Mouse (Mus musculus) A20 (cell line): Measurements from ENCODE around the gene Gm7247.
"Not testable (repeated sequence)": the region's sequence is repeated elsewhere in the genome, so short reads cannot be mapped to it uniquely, and the experiment has no call there.

Experiments
- DNase-seq: peaks from one replicate; pipeline ENCODE4 v3.0.0-alpha.2; 2011; ENCODE audit warnings: low read depth, low spot score

Gene Gm7247

GRCm38 (mm10) chr14:51495781-51496180 is 134.2 kb downstream of the Gm7247 start:
- DNase-seq: no peak

DNA sequence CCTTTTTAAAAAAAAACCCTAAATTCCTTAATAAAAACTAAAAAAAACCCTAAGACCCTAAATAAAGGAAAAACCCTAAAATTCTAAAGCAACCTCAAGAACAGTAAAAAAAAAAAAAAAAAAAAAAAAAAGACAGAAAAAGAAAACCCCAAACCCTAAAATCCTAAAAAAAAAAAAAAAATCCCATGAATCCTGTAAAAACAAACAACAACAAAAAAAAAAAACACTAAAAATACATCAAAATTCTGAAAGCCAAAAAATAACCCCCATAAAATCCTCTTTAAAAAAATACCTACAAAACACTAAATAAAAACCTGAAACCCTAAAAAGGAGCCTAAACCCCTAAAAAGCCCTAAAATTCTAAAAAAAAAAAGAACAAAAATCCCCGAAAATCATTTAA is 135.4 kb downstream of the Gm7247 start:
- DNase-seq: no peak

- no peak for DNase-seq
Measured at GRCm38 (mm10) chr14:51497958-51498357, 136.4 kb downstream of the Gm7247 start.

DNA sequence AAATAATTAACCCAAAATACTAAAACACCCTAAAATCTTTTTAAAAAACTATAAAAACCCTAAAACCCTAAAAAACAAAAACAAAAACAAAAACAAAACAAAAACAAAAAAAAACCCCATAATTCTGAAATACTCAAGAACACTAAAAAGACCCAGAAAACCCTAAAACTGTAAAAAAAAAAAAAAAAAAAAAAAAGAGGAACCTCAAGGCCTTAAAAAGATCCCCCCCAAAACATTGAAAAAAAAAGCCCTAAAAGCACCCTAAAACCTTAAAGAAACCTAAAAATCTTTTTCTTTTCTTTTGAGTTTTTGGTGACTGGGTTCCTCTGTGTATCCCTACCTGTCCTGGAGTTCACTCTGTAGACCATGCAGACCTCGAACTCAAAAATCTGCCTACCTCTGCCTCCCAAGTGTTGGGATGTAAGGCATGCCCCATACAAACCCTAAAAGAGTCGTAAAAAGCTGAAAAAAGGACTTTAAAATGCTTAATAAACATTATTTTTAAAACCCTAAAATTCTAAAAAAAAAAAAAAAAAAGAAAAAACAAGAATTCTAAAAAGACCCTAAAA is 138.2 kb downstream of the Gm7247 start:
- peak; percentile 55 for DNase-seq

- no peak for DNase-seq
Measured at GRCm38 (mm10) chr14:51500461-51500860, 138.9 kb downstream of the Gm7247 start.

DNA sequence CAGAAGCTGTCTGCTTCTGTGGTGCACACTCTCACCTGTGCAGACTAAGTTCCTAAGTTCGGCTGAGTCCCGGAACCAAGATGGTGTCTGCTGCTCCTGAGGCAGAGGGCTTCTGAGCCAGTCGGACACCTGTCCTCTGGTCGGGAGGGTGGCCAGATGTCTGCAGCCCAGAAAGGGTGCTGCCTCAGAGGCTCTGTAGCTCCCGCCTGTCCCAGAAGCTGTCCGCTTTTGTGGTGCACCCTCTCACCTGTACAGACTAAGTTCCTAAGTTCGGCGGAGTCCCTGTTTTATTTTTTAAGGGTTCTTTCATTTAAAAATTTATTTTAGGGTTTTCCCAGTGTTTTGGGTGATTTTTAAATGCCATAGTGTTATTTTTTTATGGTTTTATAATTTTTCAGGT is 145.9 kb downstream of the Gm7247 start:
- no peak for DNase-seq

- DNase-seq: no peak
Measured at GRCm38 (mm10) chr14:51552490-51552889, 190.9 kb downstream of the Gm7247 start, which contains the start of gene Gm5622. Gene Gm5622, plus strand, starts transcription at chr14:51552790.

DNA sequence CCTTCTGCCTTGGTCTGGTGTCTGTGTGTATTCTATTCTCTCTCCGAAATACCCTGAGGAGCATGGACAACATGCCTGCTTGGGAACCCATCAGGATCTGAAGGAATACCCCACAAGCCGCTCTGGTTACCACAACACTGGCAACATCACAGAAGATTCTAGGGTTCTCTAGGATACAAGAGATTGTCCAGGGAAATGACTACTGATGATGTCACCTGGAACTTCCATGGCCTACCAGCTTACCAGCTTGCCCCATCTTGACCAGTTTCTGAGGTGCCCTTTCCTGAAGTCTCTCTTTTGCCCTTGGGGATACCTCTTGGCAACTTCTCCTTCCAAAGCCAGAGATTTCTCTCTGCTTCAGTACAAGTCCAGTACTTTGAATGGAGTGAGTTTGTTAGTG is 212.4 kb downstream of the Gm7247 start, which contains the start of gene Gm17175:
Gene Gm17175 (minus strand): TSS at position 101 of the 400 bp plus-strand sequence.
- DNase-seq: not testable (repeated sequence)

DNA sequence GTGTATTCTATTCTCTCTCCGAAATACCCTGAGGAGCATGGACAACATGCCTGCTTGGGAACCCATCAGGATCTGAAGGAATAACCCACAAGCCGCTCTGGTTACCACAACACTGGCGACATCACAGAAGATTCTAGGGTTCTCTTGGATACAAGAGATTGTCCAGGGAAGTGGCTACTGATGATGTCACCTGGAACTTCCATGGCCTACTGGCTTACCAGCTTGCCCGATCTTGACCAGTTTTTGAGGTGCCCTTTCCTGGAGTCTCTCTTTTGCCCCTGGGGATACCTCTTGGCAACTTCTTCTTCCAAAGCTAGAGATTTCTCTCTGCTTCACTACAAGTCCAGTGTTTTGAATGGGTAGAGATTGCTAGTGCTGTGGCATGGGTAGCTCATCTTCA is 230.5 kb downstream of the Gm7247 start, which contains the start of gene Gm17174:
Gene Gm17174 (minus strand): TSS at position 101 of the 400 bp plus-strand sequence.
- not testable (repeated sequence) for DNase-seq

DNA sequence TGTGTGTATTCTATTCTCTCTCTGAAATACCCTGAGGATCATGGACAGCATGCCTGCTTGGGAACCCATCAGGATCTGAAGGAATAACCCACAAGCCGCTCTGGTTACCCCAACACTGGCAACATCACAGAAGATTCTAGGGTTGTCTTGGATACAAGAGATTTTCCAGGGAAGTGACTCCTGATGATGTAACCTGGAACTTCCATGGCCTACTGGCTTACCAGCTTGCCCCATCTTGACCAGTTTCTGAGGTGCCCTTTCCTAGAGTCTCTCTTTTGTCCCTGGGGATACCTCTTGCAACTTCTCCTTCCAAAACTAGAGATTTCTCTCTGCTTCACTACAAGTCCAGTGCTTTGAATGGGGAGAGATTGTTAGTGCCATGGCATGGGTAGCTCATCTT is 249.7 kb downstream of the Gm7247 start, which contains the start of gene Gm17078:
Gene Gm17078 (minus strand): TSS at position 101 of the 400 bp plus-strand sequence.
- DNase-seq: no peak
